Mouse (Mus musculus) spleen, postnatal 4 days (tissue): ENCODE results near the gene Wwp2.
A peak's percentile ranks its signal among the peaks of the same experiment; 100 is the strongest.

Source experiments
- DNase-seq, 2 experiments: peaks; one replicate each; pipeline ENCODE4 v3.0.0; 2022; ENCODE audit warnings: low spot score in 2 of 2

Wwp2 gene

DNA sequence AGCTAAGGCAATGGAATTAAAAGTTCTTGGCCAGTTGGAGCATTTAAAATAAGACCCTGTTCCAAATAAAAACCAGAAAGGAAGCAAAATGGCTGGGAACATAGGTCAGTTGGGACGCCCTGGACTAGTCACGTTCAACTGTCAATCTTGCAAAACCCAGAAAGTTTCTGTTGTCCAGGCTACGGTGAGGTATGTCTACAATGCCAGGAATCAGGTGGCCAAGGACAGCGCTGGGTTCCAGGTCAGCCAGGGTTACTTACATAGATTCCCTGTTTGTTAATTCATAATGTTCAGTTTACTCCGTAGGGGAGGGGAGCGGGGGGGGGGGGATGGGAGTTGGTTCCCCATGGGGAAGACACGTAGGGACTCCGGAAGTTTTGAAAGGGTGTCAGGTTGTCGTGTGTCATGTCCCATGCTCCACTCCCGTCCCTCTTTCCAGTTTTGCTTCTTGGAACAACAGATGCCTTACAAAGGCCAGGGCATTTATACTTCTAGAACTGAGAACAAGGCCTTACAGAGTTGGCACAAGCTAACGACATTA, 674 bp upstream of the Wwp2 start:
- DNase-seq: no peak

DNA sequence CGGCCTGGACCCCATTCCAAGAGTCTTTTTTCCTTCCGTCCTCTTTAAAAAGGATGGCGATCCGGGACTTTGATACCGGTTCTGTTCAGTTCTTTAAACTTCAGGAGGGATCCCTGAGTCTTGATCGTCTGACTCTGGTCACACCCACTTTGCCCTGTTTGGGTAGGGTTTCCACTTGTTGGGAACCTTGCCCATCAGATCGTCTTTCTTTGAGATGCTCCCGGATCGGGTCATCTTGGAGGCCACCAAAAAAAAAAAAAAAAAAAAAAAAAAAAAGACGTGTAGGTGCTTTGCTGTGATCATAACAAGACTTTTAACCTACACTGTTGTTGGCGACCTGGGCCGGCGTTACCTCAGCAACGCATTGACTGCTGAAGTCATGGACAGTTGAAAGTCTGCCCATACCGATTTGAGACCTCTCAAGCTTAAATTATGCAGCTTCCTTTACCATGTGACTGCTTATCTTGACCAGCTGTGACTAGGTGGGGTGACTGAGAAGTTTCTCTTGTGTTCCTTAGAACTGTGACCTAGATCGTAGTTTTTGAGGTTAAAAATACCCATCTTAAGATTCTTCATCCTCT, 766 bp downstream of the Wwp2 start:
- peak; percentile 68 to 76 for DNase-seq

DNA sequence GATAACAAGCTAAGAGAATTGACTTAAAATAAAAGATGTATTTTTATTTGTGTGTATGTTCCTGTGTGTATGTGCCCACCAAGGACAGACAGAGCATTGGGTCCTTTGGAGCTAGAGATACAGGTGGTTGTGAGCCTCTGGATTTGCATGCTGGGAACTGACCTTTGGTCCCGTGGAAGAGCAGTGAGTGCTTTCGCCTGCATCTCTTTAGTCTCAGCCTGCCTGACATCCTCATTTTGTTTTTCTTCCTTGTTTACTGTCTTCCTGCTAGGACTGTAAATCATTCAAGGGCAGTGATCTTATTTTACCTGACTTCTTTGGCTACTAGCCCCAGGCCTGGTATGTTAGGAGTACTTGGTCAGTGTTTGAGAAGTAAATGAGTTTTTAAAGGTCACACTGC, 1.5 kb downstream of the Wwp2 start:
- no peak for DNase-seq

DNA sequence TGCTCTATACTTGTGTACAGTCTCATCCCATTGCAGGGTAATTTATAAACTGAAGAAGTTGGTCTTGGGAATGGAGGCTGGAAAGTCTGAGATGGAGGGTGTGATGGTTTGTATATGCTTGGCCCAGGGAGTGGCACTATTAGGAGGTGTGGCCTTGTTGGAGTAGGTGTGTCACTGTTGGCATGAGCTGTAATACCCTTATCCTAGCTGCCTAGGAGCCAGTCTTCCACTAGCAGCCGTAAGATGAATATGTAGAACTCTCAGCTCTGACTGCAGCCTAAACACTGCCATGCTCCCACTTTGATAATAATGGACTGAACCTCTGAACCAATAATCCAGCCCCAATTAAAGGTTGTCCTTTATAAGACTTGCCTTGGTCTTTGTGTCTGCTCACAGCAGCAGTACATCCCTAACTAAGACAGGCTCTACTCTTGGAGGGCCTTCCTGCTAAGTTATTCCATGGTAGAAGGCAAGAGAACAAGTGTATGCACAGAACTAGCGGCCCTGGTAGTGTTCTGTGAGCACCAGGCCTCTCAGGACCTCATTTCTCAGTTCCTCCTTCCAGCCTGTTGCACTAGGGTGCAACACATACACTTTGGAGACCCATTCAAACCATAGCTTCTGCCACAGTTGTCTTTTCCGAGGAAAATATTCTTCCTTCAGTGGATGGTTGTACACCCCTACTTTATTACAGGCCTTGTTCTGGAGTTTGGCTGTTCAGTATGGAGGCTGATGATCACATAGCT, 3.9 kb downstream of the Wwp2 start:
- peak; percentile 30 to 60 for DNase-seq

- DNase-seq: no peak
Observed at GRCm38 (mm10) chr8:107444626-107445025, 8.5 kb downstream of the Wwp2 start.

DNA sequence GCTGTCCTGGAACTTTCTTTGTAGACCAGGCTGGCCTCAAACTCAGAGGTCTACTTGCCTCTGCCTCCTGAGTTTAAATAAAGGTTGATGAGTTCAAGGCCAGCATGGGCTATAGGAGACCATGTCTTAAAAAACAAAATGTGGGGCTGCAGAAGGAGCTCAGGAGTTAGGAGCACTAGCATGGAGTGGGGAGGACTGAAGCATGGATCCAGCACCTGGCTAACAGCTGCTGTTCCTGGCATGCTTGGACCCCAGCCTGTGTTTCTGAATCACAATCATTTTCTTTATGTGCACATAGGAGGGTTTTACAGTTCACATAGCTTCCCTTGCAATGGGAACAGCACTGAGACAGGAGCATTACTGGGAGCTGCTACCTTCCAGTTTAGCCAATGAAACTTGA, 11.5 kb downstream of the Wwp2 start:
- no peak for DNase-seq

DNA sequence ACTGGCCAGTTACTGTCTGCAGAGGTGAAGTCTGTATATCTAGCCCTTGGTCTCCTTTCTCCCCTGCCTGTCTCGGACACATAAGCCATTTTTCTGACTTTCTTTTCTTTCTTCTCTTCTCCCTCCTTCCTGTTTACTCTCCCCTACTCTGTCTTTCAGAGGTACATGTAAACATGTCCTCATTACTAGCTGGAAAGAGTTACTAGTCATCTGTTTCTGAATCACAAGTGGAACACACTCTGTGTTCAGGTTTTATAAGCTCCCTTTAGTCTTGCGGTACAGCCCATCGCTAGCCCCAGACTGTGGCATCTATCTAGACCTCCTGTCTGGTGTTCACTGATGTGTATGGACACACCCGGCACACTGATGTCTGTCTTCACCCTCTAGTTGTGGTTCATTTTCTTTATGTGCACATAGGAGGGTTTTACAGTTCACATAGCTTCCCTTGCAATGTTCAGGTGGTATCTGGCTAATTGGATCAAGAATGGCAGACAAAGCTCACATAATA, 12.3 kb downstream of the Wwp2 start:
- DNase-seq: peak in 1 of 2 experiments; percentile 17

GRCm38 (mm10) chr8:107449130-107449529, 13.0 kb downstream of the Wwp2 start:
- no peak for DNase-seq

DNA sequence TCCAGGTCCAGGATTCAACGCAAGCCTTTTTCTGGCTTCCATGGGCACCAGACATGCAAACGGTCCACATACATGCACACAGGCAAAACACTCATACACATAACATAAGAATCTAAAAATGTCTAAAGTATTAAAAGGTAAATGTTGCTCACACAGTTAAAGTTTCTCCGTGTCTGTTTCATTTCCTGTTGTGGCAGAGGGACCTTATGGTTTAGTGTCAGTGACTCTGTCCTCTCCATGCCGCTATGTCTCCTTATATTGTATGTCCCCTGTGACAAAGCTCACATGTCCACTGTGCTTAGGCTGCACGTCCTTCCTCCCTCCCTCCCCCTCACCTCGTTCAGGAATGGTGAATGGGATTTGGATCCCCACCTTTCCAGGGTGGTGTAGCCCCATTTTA, 13.5 kb downstream of the Wwp2 start:
- DNase-seq: no peak

- DNase-seq: no peak
Observed at GRCm38 (mm10) chr8:107451414-107452066, 15.4 kb downstream of the Wwp2 start.

- no peak for DNase-seq
Observed at GRCm38 (mm10) chr8:107453386-107453785, 17.2 kb downstream of the Wwp2 start.

DNA sequence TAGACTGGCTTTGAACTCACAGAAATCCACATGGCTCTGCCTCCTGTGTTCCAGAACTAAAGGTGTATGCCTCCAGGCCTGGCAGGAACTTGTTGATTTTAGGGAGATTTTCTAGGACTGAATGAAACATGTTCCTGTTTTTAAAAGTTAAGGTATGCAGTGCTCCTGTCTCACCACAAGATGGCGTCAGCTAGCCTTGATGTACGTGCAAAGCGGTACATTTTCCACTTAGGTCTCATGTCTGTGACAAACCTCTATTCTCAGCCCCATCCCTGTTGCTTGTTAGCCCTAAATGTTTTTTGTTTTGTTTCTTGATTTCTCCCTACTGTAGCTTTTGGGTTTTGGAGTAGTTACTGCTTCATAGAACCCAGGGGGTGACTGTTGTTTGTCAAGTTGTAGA, 19.1 kb downstream of the Wwp2 start:
- DNase-seq: peak in 1 of 2 experiments; percentile 30

GRCm38 (mm10) chr8:107457725-107458124, 21.6 kb downstream of the Wwp2 start:
- no peak for DNase-seq

- no peak for DNase-seq
Observed at GRCm38 (mm10) chr8:107458281-107458680, 22.1 kb downstream of the Wwp2 start.

- no peak for DNase-seq
Observed at GRCm38 (mm10) chr8:107462423-107462822, 26.3 kb downstream of the Wwp2 start.

DNA sequence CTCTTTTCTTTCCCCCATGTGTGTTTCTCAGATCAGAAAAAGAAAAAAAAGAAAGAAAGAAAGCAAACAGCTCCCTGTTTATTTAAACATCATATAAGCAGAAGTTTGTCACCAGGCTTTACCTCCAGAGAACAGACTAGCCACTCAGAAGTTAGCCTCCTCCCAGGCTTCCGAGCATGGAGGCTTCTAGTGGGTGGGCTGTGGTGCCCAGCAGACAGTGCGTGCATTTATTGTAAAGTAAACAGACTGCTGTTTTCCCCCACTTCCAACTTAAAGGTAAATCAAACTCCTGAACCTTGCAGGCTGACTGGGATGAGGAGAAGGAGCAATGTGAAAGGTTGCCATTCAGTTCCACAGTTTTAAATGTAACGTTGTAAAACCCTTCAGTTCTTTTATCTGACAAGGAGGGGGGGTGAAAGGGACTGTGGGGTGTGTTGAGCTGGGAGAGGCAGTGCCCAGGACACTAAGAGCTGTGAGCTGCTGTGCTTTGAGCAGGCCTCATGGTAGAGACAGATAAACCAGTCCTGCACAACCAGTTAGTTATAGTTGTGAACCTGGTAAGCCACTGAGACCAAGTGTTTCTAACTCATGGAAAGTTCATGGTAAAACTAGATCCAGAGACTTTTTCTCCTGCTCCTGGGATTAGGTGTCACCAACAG, 29.3 kb downstream of the Wwp2 start:
- no peak for DNase-seq

DNA sequence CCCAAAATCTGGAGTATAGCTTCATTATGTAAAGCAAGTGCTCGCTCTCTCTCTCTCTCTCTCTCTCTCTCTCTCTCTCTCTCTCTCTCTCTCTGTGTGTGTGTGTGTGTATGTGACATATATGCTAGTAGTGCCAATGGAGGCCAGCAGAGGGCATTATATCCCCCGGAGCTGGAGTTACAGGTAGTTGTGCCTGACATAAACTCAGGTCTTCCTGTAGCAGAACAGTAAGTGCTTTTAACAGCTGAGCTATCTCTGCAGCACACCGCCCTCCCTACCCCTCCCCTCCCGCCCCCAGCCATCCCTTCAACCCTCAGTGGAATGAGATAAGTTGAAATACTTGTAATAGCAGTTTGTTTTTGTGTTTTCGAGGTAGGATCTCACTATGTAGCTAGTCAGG, 30.5 kb downstream of the Wwp2 start:
- DNase-seq: no peak

- DNase-seq: no peak
Observed at GRCm38 (mm10) chr8:107468811-107469302, 32.7 kb downstream of the Wwp2 start.

GRCm38 (mm10) chr8:107470302-107470701, 34.1 kb downstream of the Wwp2 start:
- DNase-seq: no peak

- no peak for DNase-seq
Observed at GRCm38 (mm10) chr8:107472403-107473100, 36.4 kb downstream of the Wwp2 start.

- DNase-seq: no peak
Observed at GRCm38 (mm10) chr8:107473369-107473768, 37.2 kb downstream of the Wwp2 start.
